Mouse (Mus musculus) forebrain, embryonic 14.5 days (tissue): Measurements from ENCODE around the gene Uap1l1. TPM values are rescaled to one million over a fixed set of nuclear protein-coding genes. Genes with fewer than 3 reads are reported as not detected.

Experiments used
- ATAC-seq: fragments of 200-750 bp; cut with Nextera tagmentation; 2 replicates; pipeline ENCODE4 v1.8.0; 2017; ENCODE audit warnings: mild to moderate bottlenecking, moderate library complexity
- DNase-seq: peaks from one replicate; pipeline ENCODE4 v3.0.0-alpha.2; 2015; ENCODE audit warnings: low spot score
- H3K27ac ChIP-seq: fragments of 300-500 bp; sonication (generic); 2 replicates; pipeline ENCODE4 v1.5.1; 2014; ENCODE audit warnings: low read depth, mild to moderate bottlenecking, control low read depth, low read length, moderate library complexity
- H3K27me3 ChIP-seq: fragments of 300-500 bp; sonication (generic); replicated peaks from 2 replicates; pipeline ENCODE4 v1.6.1; 2014; ENCODE audit warnings: low read length, control low read depth, mixed read lengths; ENCODE audit not compliant: control insufficient read depth, insufficient read depth
- H3K36me3 ChIP-seq: fragments of 300-500 bp; sonication (generic); 2 replicates; pipeline ENCODE4 v1.6.1; 2014; ENCODE audit warnings: low read length, control low read depth; ENCODE audit not compliant: control insufficient read depth, insufficient read depth
- H3K4me1 ChIP-seq: fragments of 300-500 bp; sonication (generic); 2 replicates; pipeline ENCODE4 v1.6.1; 2014; ENCODE audit warnings: antibody characterized with exemption, low read length, control low read depth; ENCODE audit not compliant: control insufficient read depth, insufficient read depth
- H3K4me2 ChIP-seq: fragments of 300-500 bp; sonication (generic); 2 replicates; pipeline ENCODE4 v1.6.1; 2014; ENCODE audit warnings: mild to moderate bottlenecking, control low read depth, low read length
- H3K4me3 ChIP-seq: fragments of 300-500 bp; sonication (generic); 2 replicates; pipeline ENCODE4 v1.5.1; 2014; ENCODE audit warnings: low read depth, low read length, control low read depth
- H3K9ac ChIP-seq: fragments of 300-500 bp; sonication (generic); 2 replicates; pipeline ENCODE4 v1.6.1; 2014; ENCODE audit warnings: mild to moderate bottlenecking, low read length, control low read depth, moderate library complexity
- H3K9me3 ChIP-seq: fragments of 300-500 bp; sonication (generic); replicated peaks from 2 replicates; pipeline ENCODE4 v1.6.1; 2016; ENCODE audit warnings: low read length, control low read depth, mixed read lengths; ENCODE audit not compliant: control insufficient read depth
- WGBS: fragments of 180-500 bp; shearing (Covaris S2); extraction: QIAGEN DNeasy Blood & Tissue Kit; methylation state at CpG from one replicate; pipeline ENCODE4 v1.1.7; 2014; 5-methylcytosine and 5-hydroxymethylcytosine counted together
- polyA plus RNA-seq: library from polyadenylated mRNA; unstranded; fragments of >200 nt; fragmentation: Nextera tagmentation; extraction: Ambion mirVana; gene quantifications from 2 replicates; pipeline ENCODE4 v1.2.1, GENCODE M21; 2014

Uap1l1 gene
- polyA plus RNA-seq, 1 experiment from 2014 or later, result 5.8 TPM

DNA sequence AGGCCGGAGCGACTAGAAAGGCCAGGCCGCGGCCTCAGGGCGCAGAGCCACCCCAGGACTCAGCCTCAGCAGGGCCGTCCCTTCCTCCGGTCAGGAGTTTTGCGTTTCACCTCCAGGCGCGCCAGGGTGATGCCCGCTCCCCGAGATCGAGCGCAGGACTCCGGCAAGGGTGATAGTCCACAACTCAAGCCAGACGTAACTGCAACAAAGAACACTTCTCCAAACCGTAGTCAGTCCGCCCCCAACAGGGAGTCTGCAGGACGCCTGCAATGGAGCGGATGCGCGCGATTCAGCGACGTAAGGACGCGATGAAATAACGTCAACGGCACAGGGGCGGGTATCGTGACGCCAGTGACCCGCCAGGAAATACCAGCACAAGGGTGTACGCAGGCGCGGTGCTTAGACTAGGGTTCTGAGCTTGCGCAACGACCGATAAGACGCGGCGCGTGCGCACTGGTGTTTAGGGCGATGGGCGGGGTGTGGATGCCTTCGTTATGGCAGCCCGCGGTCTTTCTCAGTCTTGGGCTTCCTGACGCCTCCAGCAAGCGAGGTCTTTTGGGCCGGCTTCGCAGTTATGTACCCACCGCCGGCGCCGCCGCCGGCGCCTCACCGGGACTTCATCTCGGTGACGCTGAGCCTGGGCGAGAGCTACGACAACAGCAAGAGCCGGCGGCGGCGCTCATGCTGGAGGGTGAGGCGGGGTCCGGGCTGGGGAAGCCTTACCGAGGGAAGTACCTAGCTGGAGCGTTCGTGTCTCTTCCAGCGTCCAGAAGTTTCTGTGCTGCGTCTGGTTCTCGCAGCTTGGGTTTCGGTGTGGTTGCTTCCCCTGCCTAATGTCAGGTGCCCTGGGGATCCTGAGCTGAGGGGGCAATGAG lies 33.0 kb downstream of the Uap1l1 start, which contains the start of gene Man1b1:
TSS of gene Man1b1 (plus strand) at position 53 of the 875 bp plus-strand sequence.
- DNase-seq (peak; percentile 100), ATAC-seq (peak; percentile 99)
- under 1% methylated on average over 78 of the region's 78 CpGs for WGBS
- Histone ChIP-seq H3K9ac (peak within 1 kb of the TSS; percentile 92), H3K4me2 (peak within 1 kb of the TSS; percentile 92), H3K9me3 (no peaks in the 10 kb centered on the region), H3K27ac (peak within 1 kb of the TSS; percentile 88), H3K36me3 (peaks cover 37% of the 10 kb centered on the region), H3K4me3 (peak within 1 kb of the TSS; percentile 89), H3K4me1 (peaks cover 13% of the 10 kb centered on the region), H3K27me3 (no peaks in the 10 kb centered on the region)

DNA sequence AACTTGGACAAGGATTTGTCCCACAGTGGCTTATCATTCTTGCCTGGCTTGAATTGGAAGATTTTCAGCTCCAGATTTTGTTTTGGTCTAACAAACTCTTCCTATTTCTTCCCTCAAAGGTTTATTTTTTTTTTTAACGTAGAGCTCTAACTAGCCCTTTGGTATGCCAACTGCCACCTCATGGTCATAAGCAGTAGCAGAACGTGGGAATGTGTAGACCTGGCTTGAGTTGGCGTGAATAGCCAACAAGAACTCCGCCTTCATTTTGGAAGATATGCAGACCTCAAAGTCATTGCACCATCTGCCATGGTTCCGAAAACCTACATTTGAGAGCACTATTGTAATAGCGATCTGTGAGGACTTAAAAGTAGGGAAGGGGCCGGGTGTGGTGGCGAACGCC lies 34.0 kb downstream of the Uap1l1 start:
- Histone ChIP-seq H3K9me3 (no peaks in the 10 kb centered on the region), H3K27ac (no peak overlapping the region), H3K4me2 (peak overlapping the region; percentile 70), H3K9ac (peak overlapping the region; percentile 92), H3K4me1 (peaks cover 13% of the 10 kb centered on the region), H3K4me3 (peak overlapping the region; percentile 89), H3K36me3 (peaks cover 26% of the 10 kb centered on the region), H3K27me3 (no peaks in the 10 kb centered on the region)
- ATAC-seq, result no peak
- no peak for DNase-seq
- WGBS, result 65% methylated on average over 9 of the region's 9 CpGs

DNA sequence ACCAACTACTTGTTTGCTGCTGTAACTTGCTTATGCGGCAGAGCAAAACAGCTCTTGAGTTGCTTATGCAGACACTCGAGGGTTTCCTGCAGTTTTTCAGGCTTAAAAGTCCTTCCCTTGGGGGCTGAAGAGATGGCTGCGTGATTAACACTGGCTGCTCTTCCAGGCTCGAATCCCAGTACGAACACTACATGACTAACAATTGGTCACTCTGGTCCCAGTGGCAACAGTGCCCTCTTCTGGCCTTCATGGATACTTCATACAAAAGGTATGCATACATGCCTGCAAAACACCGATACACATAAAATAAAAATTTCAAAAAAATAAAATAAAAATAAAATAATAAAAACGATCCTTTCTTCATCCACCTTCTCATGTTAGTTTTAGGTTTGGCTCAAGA lies 37.0 kb downstream of the Uap1l1 start:
- DNase-seq, result peak; percentile 59
- ATAC-seq, result no peak
- Histone ChIP-seq H3K4me2 (no peak overlapping the region), H3K4me1 (peaks cover 10% of the 10 kb centered on the region), H3K9ac (no peak overlapping the region), H3K27ac (no peak overlapping the region), H3K4me3 (no peak overlapping the region), H3K36me3 (no peaks in the 10 kb centered on the region), H3K9me3 (no peaks in the 10 kb centered on the region), H3K27me3 (no peaks in the 10 kb centered on the region)
- WGBS, result 34% methylated on average over 7 of the region's 7 CpGs

GRCm38 (mm10) chr2:25326036-25326435 lies 39.4 kb downstream of the Uap1l1 start:
- H3K4me2 ChIP-seq, result no peak overlapping the region
- ATAC-seq, result no peak
- WGBS, result 86% methylated on average over 2 of the region's 2 CpGs

GRCm38 (mm10) chr2:25320084-25320483 lies 45.4 kb downstream of the Uap1l1 start:
- DNase-seq, result no peak
- Histone ChIP-seq H3K9me3 (no peaks in the 10 kb centered on the region), H3K27ac (no peak overlapping the region), H3K36me3 (no peaks in the 10 kb centered on the region), H3K27me3 (peaks cover 22% of the 10 kb centered on the region), H3K4me3 (no peak overlapping the region), H3K9ac (no peak overlapping the region), H3K4me1 (no peaks in the 10 kb centered on the region), H3K4me2 (no peak overlapping the region)
- no peak for ATAC-seq
- WGBS, result 37% methylated on average over 2 of the region's 2 CpGs

More at GRCm38 (mm10) chr2:25326036-25326435, 39.4 kb downstream of the Uap1l1 start:
- H3K27ac ChIP-seq, result no peak overlapping the region
- no peaks in the 10 kb centered on the region for H3K9me3 ChIP-seq
- no peaks in the 10 kb centered on the region for H3K36me3 ChIP-seq
- no peaks in the 10 kb centered on the region for H3K4me1 ChIP-seq
- H3K27me3 ChIP-seq, result no peaks in the 10 kb centered on the region; the same call in none of the 2 replicates
- no peak for DNase-seq
- no peak overlapping the region for H3K4me3 ChIP-seq
- no peak overlapping the region for H3K9ac ChIP-seq

GRCm38 (mm10) chr2:25318971-25319773 lies 46.3 kb downstream of the Uap1l1 start, which contains the start of gene Grin1:
Grin1 (minus strand) TSS chr2:25319187.
- peak within 1 kb of the TSS; percentile 48 for H3K4me3 ChIP-seq
- H3K27ac ChIP-seq, result peak within 1 kb of the TSS; percentile 44; the same call in 1 of the 2 replicates
- ATAC-seq, result peak; percentile 89
- no peaks in the 10 kb centered on the region for H3K36me3 ChIP-seq
- peaks cover 25% of the 10 kb centered on the region for H3K27me3 ChIP-seq
- H3K4me1 ChIP-seq, result no peaks in the 10 kb centered on the region
- DNase-seq, result peak; percentile 91
- no peaks in the 10 kb centered on the region for H3K9me3 ChIP-seq
- WGBS, result 9% methylated on average over 58 of the region's 58 CpGs
- peak within 1 kb of the TSS; percentile 61 for H3K9ac ChIP-seq
- H3K4me2 ChIP-seq, result peak within 1 kb of the TSS; percentile 67

- Histone ChIP-seq H3K27ac (peak overlapping the region; percentile 44; the same call in 1 of the 2 replicates), H3K4me2 (peak overlapping the region; percentile 67), H3K9me3 (no peaks in the 10 kb centered on the region), H3K4me1 (no peaks in the 10 kb centered on the region), H3K4me3 (peak overlapping the region; percentile 48), H3K36me3 (no peaks in the 10 kb centered on the region), H3K27me3 (peaks cover 29% of the 10 kb centered on the region), H3K9ac (peak overlapping the region; percentile 61)
- ATAC-seq (peak; percentile 75), DNase-seq (peak; percentile 62)
- 6% methylated on average over 31 of the region's 31 CpGs for WGBS
Observed at GRCm38 (mm10) chr2:25318119-25318966, 47.1 kb downstream of the Uap1l1 start.

DNA sequence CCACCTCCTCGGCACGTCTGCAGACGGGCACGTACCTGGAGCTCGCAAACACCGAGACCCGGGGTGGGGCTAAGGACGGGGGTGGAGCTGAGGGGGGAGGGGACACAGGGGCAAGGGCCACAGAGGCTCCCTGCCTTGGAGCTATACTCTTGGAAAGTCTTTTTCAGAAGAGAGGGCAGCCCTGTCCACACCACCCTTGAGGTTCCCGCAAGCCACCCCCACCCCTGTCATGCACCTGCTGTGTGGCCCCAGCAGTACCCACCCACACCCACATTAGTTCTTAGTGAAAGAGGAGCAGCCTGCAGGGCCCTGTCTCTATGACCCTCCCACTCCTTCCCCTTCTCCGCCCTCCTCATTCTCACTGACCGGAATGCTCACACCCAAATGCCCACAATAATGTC lies 54.0 kb downstream of the Uap1l1 start:
- 3% methylated on average over 11 of the region's 11 CpGs for WGBS
- H3K36me3 ChIP-seq, result no peaks in the 10 kb centered on the region

More for the DNA sequence above, 54.0 kb downstream of the Uap1l1 start:
- H3K4me3 ChIP-seq, result no peak overlapping the region
- ATAC-seq, result no peak
- H3K27me3 ChIP-seq, result peaks cover 71% of the 10 kb centered on the region
- no peaks in the 10 kb centered on the region for H3K4me1 ChIP-seq
- H3K9ac ChIP-seq, result no peak overlapping the region
- no peaks in the 10 kb centered on the region for H3K9me3 ChIP-seq
- H3K4me2 ChIP-seq, result no peak overlapping the region
- no peak for DNase-seq
- no peak overlapping the region for H3K27ac ChIP-seq
